Mouse (Mus musculus) heart, adult 18-20 months (tissue): ENCODE data around the gene G430095P16Rik. TPM values are rescaled to one million over a fixed set of nuclear protein-coding genes. Genes with fewer than 3 reads are reported as not detected.
A peak's percentile ranks its signal among the peaks of the same experiment; 100 is the strongest.

Experiments
- DNase-seq, 2 experiments: peaks; one replicate each; pipeline ENCODE4 v3.0.0; 2021 to 2022; ENCODE audit warnings: mixed read lengths in 1 of 2
- long read RNA-seq, 2 experiments: library from polyadenylated mRNA; stranded (forward); transcript quantifications; one replicate each; pipeline ENCODE4 v2.0.0; 2021
- total RNA-seq, 2 experiments: library from RNA; stranded (reverse); gene quantifications; 2 replicates each; pipeline ENCODE4 v1.2.3; 2021

Gene G430095P16Rik
- under 1 TPM; 0.40 to 0.69 TPM for total RNA-seq
- long read RNA-seq, experiment 1, partial matches to known transcripts: 0 of 1 reads
- long read RNA-seq, experiment 1, other reads (novel, unspliced or antisense): 0 of 1 reads
- long read RNA-seq, experiment 2, partial matches to known transcripts: 0 of 1 reads
- long read RNA-seq, experiment 2, other reads (novel, unspliced or antisense): 0 of 1 reads

GRCm38 (mm10) chr8:84722850-84723570 is at the start of gene G430095P16Rik:
Gene G430095P16Rik, plus strand, starts transcription at chr8:84723007.
- peak; percentile 81 to 92 for DNase-seq

GRCm38 (mm10) chr8:84677305-84677704 is 45.5 kb upstream of the G430095P16Rik start:
- DNase-seq: no peak

- no peak for DNase-seq
Measured at GRCm38 (mm10) chr8:84681476-84681875, 41.3 kb upstream of the G430095P16Rik start.

- DNase-seq: no peak
Measured at GRCm38 (mm10) chr8:84682257-84682656, 40.5 kb upstream of the G430095P16Rik start.

GRCm38 (mm10) chr8:84684537-84684936 is 38.3 kb upstream of the G430095P16Rik start:
- no peak for DNase-seq

- peak; percentile 31 to 40 for DNase-seq
Measured at GRCm38 (mm10) chr8:84686191-84687002, 36.4 kb upstream of the G430095P16Rik start, which contains the start of gene Trmt1. Gene Trmt1, plus strand, starts transcription at chr8:84686307.

- no peak for DNase-seq
Measured at GRCm38 (mm10) chr8:84687003-84687704, 35.7 kb upstream of the G430095P16Rik start.

- DNase-seq: peak; percentile 90 to 93
Measured at GRCm38 (mm10) chr8:84687705-84688100, 35.1 kb upstream of the G430095P16Rik start, which contains the start of gene Nacc1. Gene Nacc1, minus strand, starts transcription at chr8:84687862.

- peak; percentile 96 to 98 for DNase-seq
Measured at GRCm38 (mm10) chr8:84689091-84689915, 33.5 kb upstream of the G430095P16Rik start.

- DNase-seq: no peak
Measured at GRCm38 (mm10) chr8:84693332-84693731, 29.5 kb upstream of the G430095P16Rik start.

- no peak for DNase-seq
Measured at GRCm38 (mm10) chr8:84695140-84695539, 27.7 kb upstream of the G430095P16Rik start.

- DNase-seq: peak in 1 of 2 experiments; percentile 55
Measured at GRCm38 (mm10) chr8:84697166-84698130, 25.4 kb upstream of the G430095P16Rik start.

GRCm38 (mm10) chr8:84698288-84698687 is 24.5 kb upstream of the G430095P16Rik start:
- DNase-seq: no peak

GRCm38 (mm10) chr8:84698929-84699401 is 23.8 kb upstream of the G430095P16Rik start:
- peak; percentile 84 to 89 for DNase-seq

- DNase-seq: peak; percentile 75 to 93
Measured at GRCm38 (mm10) chr8:84699861-84700322, 22.9 kb upstream of the G430095P16Rik start.

- no peak for DNase-seq
Measured at GRCm38 (mm10) chr8:84700526-84700925, 22.3 kb upstream of the G430095P16Rik start.

GRCm38 (mm10) chr8:84700941-84701911 is 21.6 kb upstream of the G430095P16Rik start, which contains the start of gene Lyl1:
Gene Lyl1, plus strand, starts transcription at chr8:84701457.
- peak; percentile 78 to 92 for DNase-seq

GRCm38 (mm10) chr8:84702561-84702960 is 20.2 kb upstream of the G430095P16Rik start:
- DNase-seq: no peak
